Mouse (Mus musculus): ENCODE measurements at regions not wholly inside any gene's neighbourhood (a gene's known extent, or its start where the extent isn't known, plus 50 kb on each side); places are given as distances from the start of the nearest gene placed in this dataset.

DNA sequence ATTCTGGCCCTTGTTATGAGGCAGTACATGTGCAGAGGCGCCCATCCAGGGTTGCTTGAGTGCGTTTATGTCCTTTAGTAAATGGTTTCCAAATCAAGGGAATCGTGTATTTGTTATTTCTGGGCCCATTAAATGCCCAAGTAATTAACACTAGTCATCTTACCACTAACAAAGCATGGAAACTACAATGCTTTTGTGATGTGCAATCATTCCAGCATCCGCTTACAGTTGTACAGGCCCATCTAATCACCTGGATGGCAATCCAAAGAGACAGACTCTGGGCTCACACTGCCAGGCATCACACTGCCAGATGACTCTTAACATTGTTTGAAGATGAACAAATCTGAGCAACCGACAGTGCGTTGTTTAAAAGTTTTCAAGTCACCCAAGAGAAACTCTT lies 113.6 kb upstream of the BC052040 start:
- no peak for TF ChIP-seq POLR2A (IDR thresholded peaks at IDR 0.05; ENCODE audit: control insufficient read depth, extremely low read depth, insufficient read depth, low read length, poor library complexity)
- no peak for TF ChIP-seq CTCF (IDR thresholded peaks at IDR 0.05; ENCODE audit: borderline replicate concordance, control insufficient read depth, extremely low read depth, insufficient read depth, low read length, poor library complexity)
- no peak overlapping the region for H3K4me3 ChIP-seq (ENCODE audit: control insufficient read depth, insufficient read depth, low read length)
- 90% methylated on average over 6 of the region's 6 CpGs for WGBS
- no peaks in the 10 kb centered on the region for H3K4me1 ChIP-seq (replicated peaks; ENCODE audit: control insufficient read depth, insufficient read depth, low read length)
- no peak overlapping the region for H3K27ac ChIP-seq (ENCODE audit: control insufficient read depth, insufficient read depth, low read length)
- H3K36me3 ChIP-seq (ENCODE audit: control insufficient read depth, insufficient read depth, low read length) = no peaks in the 10 kb centered on the region
- H3K27me3 ChIP-seq (ENCODE audit: control insufficient read depth, insufficient read depth, low read length) = no peaks in the 10 kb centered on the region
- no peak for DNase-seq

DNA sequence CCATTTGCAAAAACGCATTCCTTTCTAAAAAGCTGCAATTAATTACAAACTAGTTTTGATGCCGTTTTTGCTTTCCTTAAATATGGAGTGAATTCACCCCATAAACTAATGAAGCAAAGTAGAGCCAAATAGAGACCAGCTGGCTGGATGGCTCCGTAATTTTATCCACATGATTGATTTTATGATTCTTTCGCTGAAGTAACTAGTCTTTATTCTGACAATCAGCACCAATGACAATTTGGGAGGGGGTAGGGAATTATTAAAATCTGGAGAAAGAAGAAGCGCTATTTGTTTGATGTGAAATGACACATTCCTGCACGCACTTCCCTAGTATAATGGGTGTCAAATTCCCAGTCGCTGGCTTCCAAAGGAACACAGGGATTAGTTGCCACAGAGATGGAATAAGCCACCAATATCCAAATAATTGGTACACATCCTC lies 113.0 kb upstream of the BC052040 start:
- no peak overlapping the region for H3K4me3 ChIP-seq (ENCODE audit: control insufficient read depth, insufficient read depth, low read length)
- H3K27me3 ChIP-seq (ENCODE audit: control insufficient read depth, insufficient read depth, low read length) = no peaks in the 10 kb centered on the region
- no peak overlapping the region for H3K27ac ChIP-seq (ENCODE audit: control insufficient read depth, insufficient read depth, low read length)
- no peaks in the 10 kb centered on the region for H3K36me3 ChIP-seq (ENCODE audit: control insufficient read depth, insufficient read depth, low read length)
- no peak for TF ChIP-seq CTCF (IDR thresholded peaks at IDR 0.05; ENCODE audit: borderline replicate concordance, control insufficient read depth, extremely low read depth, insufficient read depth, low read length, poor library complexity)
- no peak for TF ChIP-seq POLR2A (IDR thresholded peaks at IDR 0.05; ENCODE audit: control insufficient read depth, extremely low read depth, insufficient read depth, low read length, poor library complexity)
- DNase-seq = no peak
- WGBS = 94% methylated on average over 7 of the region's 7 CpGs
- no peaks in the 10 kb centered on the region for H3K4me1 ChIP-seq (replicated peaks; ENCODE audit: control insufficient read depth, insufficient read depth, low read length)

- H3K4me1 ChIP-seq (replicated peaks; ENCODE audit: control insufficient read depth, insufficient read depth, low read length) = no peaks in the 10 kb centered on the region
- H3K4me3 ChIP-seq (ENCODE audit: control insufficient read depth, insufficient read depth, low read length) = no peak overlapping the region
- H3K36me3 ChIP-seq (ENCODE audit: control insufficient read depth, insufficient read depth, low read length) = no peaks in the 10 kb centered on the region
- no peak overlapping the region for H3K27ac ChIP-seq (ENCODE audit: control insufficient read depth, insufficient read depth, low read length)
- no peaks in the 10 kb centered on the region for H3K27me3 ChIP-seq (ENCODE audit: control insufficient read depth, insufficient read depth, low read length)
- WGBS = 91% methylated on average over 6 of the region's 6 CpGs
- TF ChIP-seq CTCF (IDR thresholded peaks at IDR 0.05; ENCODE audit: borderline replicate concordance, control insufficient read depth, extremely low read depth, insufficient read depth, low read length, poor library complexity) = no peak
- no peak for TF ChIP-seq POLR2A (IDR thresholded peaks at IDR 0.05; ENCODE audit: control insufficient read depth, extremely low read depth, insufficient read depth, low read length, poor library complexity)
- no peak for DNase-seq
These were observed 112.2 kb upstream of the BC052040 start for GRCm38 (mm10) chr2:115469165-115469821.

DNA sequence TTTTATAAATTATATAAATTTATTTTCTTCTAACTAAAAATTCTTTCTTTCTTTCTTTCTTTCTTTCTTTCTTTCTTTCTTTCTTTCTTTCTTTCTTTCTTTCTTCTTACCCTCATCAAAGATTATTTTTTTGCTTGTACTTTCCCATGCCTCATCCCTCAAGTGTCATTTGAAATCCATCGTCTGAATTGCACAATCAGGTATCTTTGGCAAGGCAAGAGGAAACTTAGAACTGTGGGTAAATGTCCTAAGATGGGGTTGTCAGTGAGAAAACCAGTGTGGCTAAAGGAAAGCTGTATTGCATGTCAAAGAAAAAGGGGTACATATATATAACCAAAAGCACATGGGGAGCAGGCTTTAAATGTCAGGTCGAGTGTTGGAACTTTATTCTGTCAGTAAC lies 109.1 kb upstream of the BC052040 start:
- Histone ChIP-seq H3K36me3 (ENCODE audit: control insufficient read depth, insufficient read depth, low read length) (no peaks in the 10 kb centered on the region), H3K4me3 (ENCODE audit: control insufficient read depth, insufficient read depth, low read length) (no peak overlapping the region), H3K27me3 (ENCODE audit: control insufficient read depth, insufficient read depth, low read length) (no peaks in the 10 kb centered on the region), H3K4me1 (replicated peaks; ENCODE audit: control insufficient read depth, insufficient read depth, low read length) (no peaks in the 10 kb centered on the region), H3K27ac (ENCODE audit: control insufficient read depth, insufficient read depth, low read length) (no peak overlapping the region)
- WGBS = 95% methylated on average over 2 of the region's 2 CpGs
- DNase-seq = no peak
- TF ChIP-seq POLR2A (IDR thresholded peaks at IDR 0.05; ENCODE audit: control insufficient read depth, extremely low read depth, insufficient read depth, low read length, poor library complexity) (no peak), CTCF (IDR thresholded peaks at IDR 0.05; ENCODE audit: borderline replicate concordance, control insufficient read depth, extremely low read depth, insufficient read depth, low read length, poor library complexity) (no peak)

DNA sequence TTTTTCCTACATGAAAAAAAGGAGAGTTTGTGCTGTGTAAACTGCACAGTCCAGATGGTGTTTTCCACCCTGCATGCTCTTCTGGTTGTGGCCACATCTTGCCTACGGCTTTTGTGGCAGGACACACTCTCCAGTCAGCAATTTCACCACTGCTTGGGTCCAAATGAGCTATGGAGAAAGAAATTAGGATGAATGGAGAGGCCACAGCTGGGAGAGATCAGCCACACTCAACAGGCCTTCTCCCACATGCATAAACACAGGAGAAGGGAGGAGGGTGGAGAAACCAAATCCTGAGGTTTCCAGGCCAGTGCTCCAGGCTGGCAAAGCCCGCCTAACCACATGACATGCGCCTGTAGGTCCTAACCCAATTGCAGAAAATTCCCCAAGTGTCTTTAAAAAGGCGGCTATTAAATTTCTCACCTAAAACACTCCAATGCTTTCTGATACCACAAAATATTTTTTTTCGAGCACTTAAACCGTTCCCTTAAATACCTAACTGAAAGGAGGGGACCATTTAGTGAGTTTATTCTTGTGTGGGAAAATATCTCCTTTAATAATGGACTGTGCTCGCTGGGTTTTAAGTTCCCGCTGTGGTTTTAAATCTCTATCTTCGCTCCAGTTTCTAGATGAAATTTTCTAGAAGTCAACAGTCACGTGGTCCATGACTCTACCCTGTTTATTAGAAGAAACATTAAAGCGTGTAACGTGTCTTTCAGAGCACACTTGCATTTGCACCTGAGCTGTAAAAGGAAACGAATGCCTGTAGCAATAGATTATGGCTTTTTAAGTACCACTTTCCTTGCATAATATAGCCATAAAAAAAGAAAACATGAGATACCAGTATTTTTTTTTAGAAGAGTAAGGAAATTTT lies 97.9 kb upstream of the BC052040 start:
- TF ChIP-seq CTCF (IDR thresholded peaks at IDR 0.05; ENCODE audit: borderline replicate concordance, control insufficient read depth, extremely low read depth, insufficient read depth, low read length, poor library complexity) (no peak), POLR2A (IDR thresholded peaks at IDR 0.05; ENCODE audit: control insufficient read depth, extremely low read depth, insufficient read depth, low read length, poor library complexity) (no peak)
- H3K27ac ChIP-seq (ENCODE audit: control insufficient read depth, insufficient read depth, low read length) = no peak overlapping the region
- H3K4me3 ChIP-seq (ENCODE audit: control insufficient read depth, insufficient read depth, low read length) = no peak overlapping the region
- DNase-seq = no peak
- WGBS = 89% methylated on average over 13 of the region's 13 CpGs
- H3K27me3 ChIP-seq (ENCODE audit: control insufficient read depth, insufficient read depth, low read length) = no peaks in the 10 kb centered on the region
- H3K36me3 ChIP-seq (ENCODE audit: control insufficient read depth, insufficient read depth, low read length) = no peaks in the 10 kb centered on the region
- H3K4me1 ChIP-seq (replicated peaks; ENCODE audit: control insufficient read depth, insufficient read depth, low read length) = no peaks in the 10 kb centered on the region

DNA sequence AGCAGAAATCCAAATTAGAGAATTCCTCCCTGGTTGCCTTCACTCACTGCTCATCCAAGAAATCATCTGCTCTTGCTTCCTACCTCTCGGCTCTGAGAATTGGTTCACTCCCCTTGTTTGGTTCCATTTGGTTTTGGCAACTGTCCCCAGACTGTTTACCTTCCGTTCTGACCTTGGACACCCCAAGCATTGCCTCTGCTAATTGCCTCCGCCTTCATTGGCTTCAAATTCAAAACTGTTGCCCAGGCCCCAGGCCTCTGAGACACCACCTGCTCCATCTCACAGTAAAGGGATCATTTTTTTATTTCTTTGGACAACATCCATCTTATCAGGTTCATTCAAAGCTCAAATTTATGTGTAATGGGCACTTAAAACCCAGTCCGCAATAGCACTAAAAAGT lies 93.1 kb upstream of the BC052040 start:
- DNase-seq = no peak
- TF ChIP-seq POLR2A (IDR thresholded peaks at IDR 0.05; ENCODE audit: control insufficient read depth, extremely low read depth, insufficient read depth, low read length, poor library complexity) = no peak
- TF ChIP-seq CTCF (IDR thresholded peaks at IDR 0.05; ENCODE audit: borderline replicate concordance, control insufficient read depth, extremely low read depth, insufficient read depth, low read length, poor library complexity) = no peak
- Histone ChIP-seq H3K36me3 (ENCODE audit: control insufficient read depth, insufficient read depth, low read length) (no peaks in the 10 kb centered on the region), H3K4me3 (ENCODE audit: control insufficient read depth, insufficient read depth, low read length) (no peak overlapping the region), H3K27ac (ENCODE audit: control insufficient read depth, insufficient read depth, low read length) (no peak overlapping the region), H3K27me3 (ENCODE audit: control insufficient read depth, insufficient read depth, low read length) (no peaks in the 10 kb centered on the region), H3K4me1 (replicated peaks; ENCODE audit: control insufficient read depth, insufficient read depth, low read length) (no peaks in the 10 kb centered on the region)
- 88% methylated on average over 4 of the region's 4 CpGs for WGBS

All from thymus, adult 2 months (tissue).